Mouse (Mus musculus) c-Kit-positive CD71-positive TER-119-negative erythroid progenitor cells, embryonic 14.5 days (primary cell): ENCODE results near the gene Ghr.

ENCODE experiments used
- DNase-seq: peaks from one replicate; pipeline ENCODE4 v3.0.0-alpha.2; 2013; ENCODE audit warnings: low read depth

Gene Ghr

DNA sequence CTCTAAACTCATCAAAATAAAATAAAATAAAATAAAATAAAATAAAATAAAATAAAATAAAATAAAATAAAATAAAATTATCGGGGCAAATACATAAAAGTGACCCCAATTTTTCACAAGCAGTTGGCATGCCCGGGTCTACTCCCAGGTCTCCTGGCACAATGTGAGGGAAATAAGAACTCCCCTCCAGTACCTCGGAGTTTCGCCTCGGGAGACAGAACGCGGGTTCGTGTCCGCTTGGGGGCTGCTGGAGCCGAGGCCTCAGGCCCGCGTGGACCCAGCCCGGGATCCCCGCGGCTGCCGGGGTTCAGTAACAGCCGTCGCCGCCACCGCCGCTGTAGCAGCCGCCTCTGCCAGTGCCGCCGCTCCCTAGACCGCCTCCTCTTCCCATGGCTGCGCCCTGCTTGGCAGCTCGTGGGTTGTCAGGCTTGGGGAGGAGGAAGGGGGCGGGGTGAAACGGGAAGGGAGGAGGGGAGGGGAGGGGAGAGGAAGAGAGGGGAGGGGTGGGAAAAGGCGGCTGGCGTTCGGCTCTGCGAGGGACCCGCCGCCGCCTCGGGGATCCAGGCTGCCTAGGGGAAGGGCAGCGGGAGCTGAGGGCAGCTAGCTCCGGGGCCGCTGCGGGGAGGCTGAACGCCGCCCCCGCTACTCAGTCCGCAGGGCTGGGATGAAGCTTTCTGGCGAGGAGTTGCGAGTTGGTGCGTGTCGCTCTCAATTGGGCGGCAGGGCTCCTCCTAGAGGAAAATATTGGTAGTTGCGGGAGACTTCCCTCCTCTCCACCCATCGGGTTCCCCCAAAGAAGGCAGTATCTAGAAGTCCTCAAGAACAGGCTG is at the start of gene Ghr:
Gene Ghr (minus strand): TSS at position 686 of the 830 bp plus-strand sequence.
- DNase-seq: peak; percentile 45

DNA sequence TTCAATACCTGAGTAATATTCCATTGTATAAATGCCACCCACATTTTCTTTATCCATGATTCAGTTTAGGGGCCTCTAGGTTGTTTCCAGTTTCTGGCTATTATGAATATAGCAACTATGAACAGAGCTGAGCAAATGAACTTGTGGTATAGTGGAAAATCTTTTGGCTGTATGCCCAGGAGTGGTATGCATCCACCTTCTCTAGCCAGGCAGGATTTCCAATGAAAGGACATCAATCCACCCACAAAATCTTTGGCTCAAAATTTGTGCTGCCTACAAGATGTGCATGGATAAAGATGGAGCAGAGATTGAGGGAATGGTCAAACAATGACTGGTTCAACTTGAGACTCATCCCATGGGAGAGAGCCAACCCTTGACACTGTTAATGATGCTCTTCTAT is 39.5 kb upstream of the Ghr start:
- no peak for DNase-seq

DNA sequence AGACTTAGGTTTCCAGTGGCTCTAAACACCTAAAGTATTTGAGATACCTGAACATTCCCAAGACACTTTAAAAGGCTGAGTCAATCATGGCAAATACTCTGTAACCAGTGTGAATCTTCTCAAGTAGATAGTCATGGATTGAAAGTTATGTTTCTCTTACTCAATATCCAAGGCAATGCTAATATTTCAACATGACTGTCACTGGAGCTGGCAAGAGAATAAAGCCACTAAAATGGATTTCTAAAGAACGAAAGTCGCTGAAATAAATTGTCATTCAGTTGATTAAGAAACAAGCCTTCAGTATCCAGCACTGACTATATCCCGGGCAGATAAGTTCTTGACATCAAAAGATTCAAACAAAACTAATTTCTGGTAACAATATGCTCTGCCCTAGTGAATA is 37.1 kb upstream of the Ghr start:
- DNase-seq: no peak

DNA sequence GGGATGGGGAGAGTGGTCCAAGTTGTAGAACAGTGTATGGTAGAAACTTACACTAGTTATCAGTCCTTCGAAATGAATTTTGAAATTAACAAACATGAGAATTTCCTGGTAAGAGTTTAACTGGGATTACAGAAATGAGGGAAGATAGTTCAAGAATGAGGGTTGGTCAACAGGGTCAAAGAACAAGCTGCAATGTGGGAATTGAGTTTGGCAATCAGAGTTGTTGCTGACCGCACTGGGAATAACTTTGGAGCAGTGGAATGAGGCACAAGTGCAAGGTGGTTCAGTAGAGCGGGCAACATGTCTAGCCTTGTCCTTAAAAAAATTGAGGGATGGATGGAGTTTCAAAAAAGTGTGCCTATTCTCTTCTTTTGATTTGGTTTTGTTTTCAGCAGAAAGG is 35.0 kb upstream of the Ghr start:
- DNase-seq: no peak

DNA sequence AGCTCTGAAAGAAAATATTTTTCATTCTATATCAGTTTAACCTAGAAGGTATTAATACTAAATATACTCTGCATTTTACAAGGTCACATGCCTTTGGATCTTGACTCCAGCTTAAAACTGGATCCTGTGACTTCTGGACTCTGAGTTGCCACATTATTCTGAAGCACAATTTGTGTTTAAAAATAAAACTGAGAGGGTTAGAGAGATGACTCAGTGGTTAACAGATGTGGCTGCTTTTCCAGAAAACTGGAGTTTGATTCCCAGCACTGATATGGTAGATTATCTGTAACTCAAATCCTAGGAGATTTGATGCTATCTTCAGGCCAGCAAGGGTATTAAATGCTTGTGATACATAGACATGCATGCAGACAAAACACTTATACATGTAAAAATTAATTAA is 28.7 kb upstream of the Ghr start:
- no peak for DNase-seq

DNA sequence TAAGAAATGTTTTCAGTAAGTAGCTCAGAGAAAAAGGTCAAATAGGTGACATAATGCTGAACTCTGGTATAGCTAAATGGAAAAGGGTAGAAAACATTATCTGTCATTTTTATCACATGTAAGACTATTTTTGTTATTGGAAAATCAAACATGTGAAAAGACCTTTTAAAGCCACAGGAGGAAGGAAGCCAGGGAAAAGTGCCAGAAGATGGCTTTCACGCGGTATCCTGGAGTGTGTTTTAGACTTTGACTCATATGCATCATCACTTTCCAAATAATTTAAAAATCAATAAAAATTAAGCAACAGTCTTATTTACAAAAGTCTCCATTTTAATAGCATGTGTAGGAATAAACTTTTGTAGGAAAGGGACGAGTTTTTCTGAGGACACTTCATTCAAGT is 24.7 kb upstream of the Ghr start:
- DNase-seq: no peak

DNA sequence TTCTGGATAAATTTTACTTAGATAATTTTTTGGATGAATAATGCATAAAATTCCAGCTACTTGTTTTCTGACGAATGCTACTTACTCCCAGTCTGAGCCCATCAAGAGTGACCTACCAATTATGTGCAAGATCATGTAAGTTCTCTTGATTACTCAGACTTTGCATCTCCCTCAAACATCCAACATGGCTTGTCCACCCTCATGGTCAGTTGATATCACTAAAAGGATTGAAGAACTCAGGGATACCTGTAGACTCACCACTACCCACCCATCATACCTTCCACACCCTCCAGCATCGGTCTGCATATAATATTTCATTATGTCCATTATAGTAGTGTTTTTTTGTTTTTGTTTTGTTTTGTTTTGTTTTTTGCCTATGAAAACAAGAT is 18.8 kb upstream of the Ghr start:
- DNase-seq: no peak

DNA sequence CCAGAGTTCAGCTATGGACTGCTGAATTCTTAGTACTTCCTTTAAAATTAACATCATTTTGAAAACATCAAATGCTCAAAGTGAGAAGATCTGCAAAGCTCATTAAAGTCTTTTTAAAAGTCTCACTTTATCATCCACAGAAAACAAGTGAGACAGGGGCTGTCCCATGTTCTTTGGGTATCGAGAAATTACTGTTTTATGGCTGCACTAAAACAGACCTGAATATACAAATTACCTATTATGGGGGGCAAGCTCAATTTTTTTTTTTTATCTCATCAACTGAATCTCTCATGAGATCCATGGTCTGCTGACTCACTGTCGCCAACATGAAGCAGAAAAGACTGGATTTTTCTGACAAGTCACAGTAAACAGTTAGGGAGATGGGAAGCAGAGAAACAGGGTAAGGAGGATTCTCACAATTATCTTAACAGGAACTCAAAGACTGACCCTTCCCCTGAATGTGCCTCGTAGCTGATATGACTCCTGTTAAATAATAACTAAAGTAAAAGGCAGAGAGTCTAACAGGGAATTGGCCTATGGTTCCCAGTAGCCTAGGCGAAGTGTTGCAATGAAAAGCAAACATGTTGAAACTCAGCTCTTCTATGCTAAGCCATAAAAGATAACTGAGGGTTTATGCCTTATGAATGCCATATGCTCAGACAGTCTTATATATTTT is 18.3 kb upstream of the Ghr start:
- no peak for DNase-seq

DNA sequence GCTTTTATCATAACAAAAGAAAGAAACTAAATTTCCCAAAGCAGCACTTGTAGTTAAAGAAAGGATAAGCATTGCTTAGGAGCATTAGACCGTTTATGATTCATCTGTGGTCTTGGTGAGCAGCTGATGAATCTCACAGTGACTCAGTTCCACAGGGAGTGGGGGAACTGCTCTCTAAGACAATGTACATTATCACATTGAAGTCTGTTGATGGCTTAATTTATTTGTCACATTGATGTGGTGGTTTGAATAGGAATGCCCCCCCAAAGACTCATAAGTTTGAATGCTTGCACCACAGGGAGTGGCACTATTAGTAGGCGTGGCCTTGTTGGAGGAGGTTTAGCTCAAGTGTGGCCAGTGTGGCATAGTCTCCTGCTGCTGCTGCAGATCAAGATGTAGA is 4.6 kb upstream of the Ghr start:
- DNase-seq: no peak

DNA sequence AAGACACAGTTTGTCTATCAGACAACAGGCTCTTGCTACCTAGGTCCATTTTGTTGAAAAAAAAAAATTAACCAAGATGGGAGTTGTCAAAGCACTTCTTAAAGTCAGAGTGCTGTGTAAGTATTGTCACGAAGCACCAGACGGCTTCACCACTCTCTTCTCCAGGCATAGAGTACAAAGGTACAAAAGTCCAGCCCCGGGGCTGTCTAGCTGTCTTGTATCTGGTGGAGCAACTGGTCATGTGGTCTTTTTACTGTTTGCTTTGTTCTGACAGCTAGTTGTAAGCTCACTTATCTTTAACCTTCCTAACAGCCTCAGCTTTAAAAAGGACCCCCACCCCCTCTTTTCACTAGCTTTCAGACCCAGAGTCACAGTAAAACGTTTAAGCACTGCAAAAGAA is 1.1 kb upstream of the Ghr start:
- DNase-seq: no peak

DNA sequence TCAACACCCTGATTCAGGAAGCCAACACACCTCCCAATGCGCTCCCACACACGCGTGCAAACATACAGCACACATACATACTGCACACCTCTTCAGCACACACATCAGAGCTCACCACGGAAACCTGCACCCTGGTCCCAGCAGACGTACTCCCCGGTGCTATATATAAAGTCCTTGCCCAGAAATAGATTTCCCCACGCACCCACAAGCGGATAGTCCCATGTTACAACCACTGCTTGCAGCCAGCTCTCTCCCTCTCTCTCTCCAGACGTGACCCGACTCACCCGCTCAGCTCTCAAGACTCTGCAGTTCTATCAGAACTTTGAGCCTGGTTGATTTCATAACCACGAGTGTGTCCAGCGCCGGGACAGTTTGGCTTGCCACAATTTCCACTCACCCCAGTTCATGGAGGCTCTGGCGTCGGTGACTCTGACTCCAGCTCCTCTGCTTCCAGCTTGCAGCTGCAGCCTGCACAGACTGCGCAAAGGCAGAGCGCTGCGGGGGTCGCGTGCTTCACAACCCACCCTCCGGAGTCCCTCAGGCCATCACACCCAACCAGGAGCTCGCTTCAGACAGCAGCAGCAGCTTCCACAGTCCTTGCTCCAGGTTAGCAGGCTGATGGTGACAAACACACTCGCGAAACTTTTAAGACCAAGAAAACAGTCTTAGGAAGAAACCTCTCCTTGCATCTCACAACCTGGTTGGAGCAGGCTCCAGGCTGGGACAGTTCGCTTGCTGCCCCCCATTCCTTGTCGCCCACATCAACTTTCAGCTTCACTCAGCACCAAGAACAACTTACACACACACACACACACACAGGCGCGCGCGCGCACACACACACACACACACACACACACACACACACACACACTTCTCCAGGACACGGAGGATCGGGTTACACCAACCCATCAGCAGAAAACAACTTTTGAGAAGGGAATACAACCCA is 1.2 kb downstream of the Ghr start:
- DNase-seq: no peak

DNA sequence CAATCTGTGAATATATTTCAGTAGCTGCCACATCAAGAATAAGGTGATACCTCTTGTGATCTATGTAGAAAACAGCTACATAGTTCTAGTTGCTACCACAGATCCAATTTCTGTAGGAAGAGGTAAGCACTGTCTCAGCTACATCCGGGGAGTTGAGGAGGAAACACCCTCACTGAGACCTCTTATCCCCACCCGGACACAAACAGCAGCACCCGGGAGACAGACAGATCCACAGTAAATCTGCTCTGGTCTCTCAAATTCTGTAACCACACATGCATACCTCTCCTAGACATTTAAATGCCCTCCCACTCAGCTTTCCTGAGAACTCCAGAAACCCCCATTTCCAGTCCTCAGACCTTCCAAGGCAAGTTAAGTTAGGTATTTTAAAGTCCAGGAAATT is 2.0 kb downstream of the Ghr start:
- DNase-seq: no peak

DNA sequence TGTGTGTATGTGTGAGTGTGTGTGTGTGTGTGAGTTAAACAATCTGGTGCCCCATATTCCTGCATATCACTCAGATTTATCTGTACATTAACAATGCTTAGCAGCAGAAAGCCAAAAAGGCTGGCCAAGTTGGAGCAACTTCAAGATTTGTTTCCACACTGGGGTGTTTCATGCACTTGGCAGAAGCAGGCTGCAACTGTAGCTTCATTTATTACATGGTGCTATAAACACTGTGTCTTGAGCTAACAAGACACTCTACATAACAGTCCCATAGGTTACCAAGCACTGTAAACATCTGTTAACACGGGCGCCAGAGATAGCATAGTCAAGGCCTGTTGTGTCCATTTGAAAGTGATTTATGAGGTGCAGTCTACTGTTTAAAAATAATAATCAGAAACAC is 3.1 kb downstream of the Ghr start:
- no peak for DNase-seq

DNA sequence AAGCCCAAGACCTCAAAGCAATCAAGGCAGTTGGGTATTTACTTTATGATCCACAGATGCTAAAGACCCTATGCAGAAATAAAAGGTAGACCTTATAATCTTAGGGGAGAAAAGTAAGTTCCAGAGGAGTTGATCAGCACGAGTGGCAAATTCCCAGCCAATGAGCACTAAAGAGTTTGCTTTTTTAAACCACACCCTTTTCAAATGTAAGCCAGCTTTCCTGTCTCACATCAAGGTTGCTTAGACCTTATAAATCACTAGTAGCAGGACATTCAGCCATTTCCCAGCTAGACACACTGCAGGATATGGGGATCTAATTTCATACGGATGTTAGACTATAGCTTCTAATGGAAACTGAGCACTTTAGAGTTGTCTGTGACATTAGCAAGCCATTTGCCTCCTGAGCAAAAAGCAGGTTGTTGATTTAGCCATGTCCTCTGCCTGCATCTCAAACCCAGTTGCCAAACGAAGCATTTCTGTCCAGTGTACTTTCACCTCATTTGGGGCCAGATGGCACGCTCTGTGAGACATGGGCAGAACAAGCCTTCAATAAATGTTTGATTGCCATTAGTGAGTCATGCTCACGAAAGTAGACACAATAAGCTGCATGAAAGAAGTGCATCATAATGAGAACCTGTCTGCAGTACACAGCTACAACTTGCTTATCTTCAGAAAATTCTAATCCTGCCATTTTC is 4.9 kb downstream of the Ghr start:
- DNase-seq: no peak

DNA sequence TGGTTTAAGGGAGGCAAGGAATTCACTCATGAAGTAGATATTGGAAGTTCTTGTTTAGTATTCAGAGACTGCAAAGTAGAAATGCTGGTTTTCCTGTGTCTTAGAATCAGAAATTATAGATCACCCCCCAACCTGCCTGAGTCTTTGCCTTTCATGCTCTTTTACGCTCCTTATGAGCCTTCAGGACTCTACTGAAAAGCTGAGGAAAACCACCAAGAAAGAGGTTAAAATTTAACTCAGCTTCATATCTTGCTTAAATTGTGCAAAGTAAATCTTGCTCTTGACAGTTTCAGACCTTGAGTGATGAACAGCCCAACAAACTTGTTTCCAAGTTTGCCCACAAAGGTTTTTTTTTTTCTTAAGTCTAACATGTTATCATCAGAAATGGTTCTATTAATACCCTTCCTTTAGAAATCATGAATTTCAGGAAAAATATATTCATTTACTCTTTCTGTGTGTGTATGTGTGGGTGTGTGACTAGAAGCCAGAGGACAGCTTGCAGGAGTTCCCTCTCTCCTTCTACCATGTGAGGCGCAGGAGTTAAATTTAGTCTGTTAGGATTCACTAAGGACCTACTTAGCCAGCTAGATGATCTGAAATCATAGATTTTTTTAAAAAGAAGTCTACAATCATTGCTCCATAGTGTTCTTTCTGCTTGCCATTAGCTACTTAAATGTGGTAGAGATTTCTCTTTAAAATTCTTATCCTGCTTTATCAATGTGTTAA is 14.0 kb downstream of the Ghr start:
- DNase-seq: no peak

DNA sequence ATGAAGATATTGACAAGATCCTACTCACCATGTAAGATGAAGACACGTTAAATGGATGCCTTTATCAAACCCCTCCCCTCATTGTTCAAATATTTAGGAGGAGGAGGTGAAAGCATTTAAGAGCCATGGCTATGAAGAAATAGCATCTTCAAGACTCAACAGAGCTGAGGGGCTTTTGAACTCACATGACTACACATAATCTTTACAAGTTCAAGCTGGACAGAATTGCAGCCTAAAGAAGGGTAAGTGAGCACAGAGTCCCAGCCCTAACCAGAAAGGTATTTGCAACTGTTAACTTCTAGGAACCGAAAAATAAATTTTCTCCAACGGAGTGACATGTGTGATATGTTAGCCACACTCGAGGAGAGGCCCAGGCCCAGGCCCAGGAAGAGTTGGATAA is 18.7 kb downstream of the Ghr start:
- no peak for DNase-seq

DNA sequence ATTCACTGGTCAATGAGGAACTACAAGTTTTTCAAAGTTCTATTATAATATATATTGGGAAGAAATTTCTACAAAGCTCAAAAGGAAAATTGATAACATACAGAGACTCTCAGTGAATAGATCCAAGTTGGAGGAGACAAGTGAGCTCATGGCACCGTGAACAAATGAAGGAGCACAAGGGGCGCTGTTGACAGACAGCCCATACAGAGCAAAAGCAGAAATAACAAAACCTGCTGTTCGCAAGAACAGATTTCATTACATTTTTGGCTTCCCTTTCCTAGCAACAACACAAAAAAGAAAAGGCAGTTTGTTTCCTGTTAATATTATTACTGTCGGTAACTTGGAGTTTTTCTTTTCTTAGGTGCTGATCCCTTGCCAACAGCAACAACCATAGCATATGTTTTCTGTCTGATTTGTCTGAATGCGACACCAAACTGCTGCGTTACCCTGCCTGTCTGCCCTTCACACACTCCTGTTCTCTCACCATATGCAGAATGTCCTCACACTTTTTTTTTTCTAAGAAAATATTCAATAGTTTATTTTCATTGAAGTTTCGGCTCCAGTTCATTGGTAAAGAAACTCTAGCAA is 19.3 kb downstream of the Ghr start:
- DNase-seq: no peak

DNA sequence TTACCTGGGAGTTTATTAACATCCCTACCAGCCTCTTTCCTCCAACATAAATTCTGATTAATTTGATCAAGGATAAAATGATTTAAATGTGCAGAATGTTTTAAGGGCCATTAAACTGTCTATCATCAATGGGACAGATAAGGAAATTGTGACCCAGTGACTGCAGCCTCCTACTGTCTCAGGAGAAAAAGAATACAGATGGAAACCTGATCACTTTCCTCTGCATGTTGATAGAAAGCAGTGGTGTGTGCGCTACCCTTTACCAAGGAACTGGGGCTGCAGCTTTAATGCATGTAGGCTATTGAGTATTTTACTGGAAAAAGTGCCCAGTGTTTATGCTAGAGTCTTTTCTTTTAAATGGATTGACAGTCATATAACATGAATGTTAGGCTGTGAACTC is 19.8 kb downstream of the Ghr start:
- no peak for DNase-seq

DNA sequence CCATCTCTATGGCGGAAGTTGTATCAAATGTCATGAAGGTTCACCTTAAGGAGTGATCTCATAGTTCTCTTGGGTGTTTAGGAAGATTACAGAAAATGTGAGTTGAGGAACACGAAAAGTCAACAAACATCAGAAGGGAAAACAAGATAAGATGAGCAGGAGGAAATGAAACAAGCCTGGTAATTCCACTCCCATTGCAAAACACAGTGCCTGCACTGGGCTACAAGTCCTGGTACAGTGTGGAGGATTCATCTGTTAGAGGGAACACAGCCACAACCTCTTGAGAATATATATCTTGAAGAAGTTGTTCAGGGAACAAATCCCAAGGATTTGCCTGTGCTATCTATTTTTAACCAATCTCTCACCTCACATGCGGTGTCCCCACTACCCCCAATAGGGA is 24.8 kb downstream of the Ghr start:
- no peak for DNase-seq

DNA sequence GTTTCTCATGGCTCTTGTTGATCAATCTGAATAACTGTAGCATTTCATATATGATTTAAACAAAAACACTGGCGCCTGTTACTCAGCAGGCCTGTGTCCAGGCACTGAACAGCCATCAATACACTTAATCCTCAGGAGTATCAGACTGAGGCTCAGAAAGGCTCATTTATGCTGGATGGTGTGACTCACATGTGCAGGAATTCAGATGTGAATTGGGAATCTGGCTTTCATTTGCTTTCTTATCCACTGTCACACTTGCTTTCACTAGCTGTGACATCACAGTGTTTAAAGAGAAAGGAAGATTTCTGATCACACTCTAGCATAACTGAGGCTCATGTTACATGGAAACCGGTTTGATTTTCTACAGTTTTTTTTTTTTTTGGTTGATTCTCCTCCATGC is 39.0 kb downstream of the Ghr start:
- no peak for DNase-seq

DNA sequence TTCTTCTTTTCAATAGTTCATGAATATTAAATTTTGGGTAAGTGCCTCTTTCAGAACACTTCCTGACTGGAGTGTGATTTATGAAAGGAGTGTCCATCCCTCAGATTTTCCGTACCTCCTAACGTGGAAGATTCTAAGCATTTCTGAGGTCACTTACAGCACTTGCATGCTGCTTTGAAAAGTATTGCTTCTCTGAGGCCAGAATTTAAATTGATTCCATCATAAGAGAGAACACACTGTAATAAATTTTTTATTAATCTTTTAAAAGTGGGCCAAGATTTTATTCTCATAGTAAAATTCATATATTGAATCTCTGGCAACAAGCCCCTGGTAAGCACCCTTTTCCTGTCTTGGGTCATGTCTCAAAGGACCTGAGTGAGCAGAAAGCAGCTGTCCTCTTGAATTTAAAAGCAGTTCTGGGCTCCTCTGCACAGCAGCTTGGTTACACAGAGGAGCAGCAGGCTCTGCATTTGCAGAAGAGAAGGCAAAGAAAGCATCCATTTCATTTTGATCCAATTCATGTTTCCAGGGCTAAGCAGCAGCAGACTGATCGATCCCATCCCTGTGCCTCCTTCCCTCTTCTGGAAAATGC is 46.9 kb downstream of the Ghr start:
- DNase-seq: no peak
